Mouse (Mus musculus) heart, adult 2 months (tissue): Measurements from ENCODE around the gene Panx1. TPM values are rescaled to one million over a fixed set of nuclear protein-coding genes. Genes with fewer than 3 reads are reported as not detected.

ENCODE experiments used
- DNase-seq, 2 experiments: peaks; one replicate each; pipeline ENCODE4 v3.0.0; 2021
- H3K27ac ChIP-seq: fragments of 200-600 bp; 2 replicates; pipeline ENCODE4 v1.8.1; 2022
- H3K27me3 ChIP-seq: fragments of 200-500 bp; 2 replicates; pipeline ENCODE4 v1.6.1; 2012; ENCODE audit warnings: mild to moderate bottlenecking, low read length, inconsistent platforms, mixed read lengths; ENCODE audit not compliant: control insufficient read depth, insufficient read depth
- H3K36me3 ChIP-seq: fragments of 200-500 bp; 2 replicates; pipeline ENCODE4 v1.6.1; 2012; ENCODE audit warnings: low read length, inconsistent platforms; ENCODE audit not compliant: control insufficient read depth, insufficient read depth
- H3K4me1 ChIP-seq: fragments of 200-500 bp; 2 replicates; pipeline ENCODE4 v1.6.1; 2011; ENCODE audit warnings: low read length; ENCODE audit not compliant: control insufficient read depth, insufficient read depth
- H3K4me3 ChIP-seq: fragments of 200-600 bp; 2 replicates; pipeline ENCODE4 v1.8.1; 2022
- H3K79me2 ChIP-seq: fragments of 200-500 bp; replicated peaks from 2 replicates; pipeline ENCODE4 v1.6.1; 2012; ENCODE audit warnings: mild to moderate bottlenecking, inconsistent platforms, low read length, moderate library complexity, mixed read lengths; ENCODE audit not compliant: control insufficient read depth, insufficient read depth
- H3K9ac ChIP-seq: fragments of 200-500 bp; 2 replicates; pipeline ENCODE4 v1.6.1; 2012; ENCODE audit warnings: low read depth, mild to moderate bottlenecking, control low read depth, inconsistent platforms, low read length, mixed read lengths
- CTCF ChIP-seq: fragments of 200-600 bp; IDR thresholded peaks from 2 replicates; pipeline ENCODE4 v1.8.1; 2022; ENCODE audit warnings: antibody characterized with exemption, mild to moderate bottlenecking, moderate library complexity
- EP300 ChIP-seq: fragments of 200-500 bp; IDR thresholded peaks from 2 replicates; pipeline ENCODE4 v1.6.1; 2011; ENCODE audit warnings: low read depth, low read length, control low read depth; ENCODE audit not compliant: insufficient read depth
- POLR2A ChIP-seq: fragments of 200-500 bp; IDR thresholded peaks from 2 replicates; pipeline ENCODE4 v1.6.1; 2011; ENCODE audit warnings: mild to moderate bottlenecking, low read depth, low read length, control low read depth; ENCODE audit not compliant: insufficient read depth
- WGBS: fragments of 180-500 bp; shearing (Covaris S2); methylation state at CpG from one replicate; pipeline ENCODE4 v1.1.7; 2018; 5-methylcytosine and 5-hydroxymethylcytosine counted together
- intact Hi-C: fragments of 180-260 bp; cut with DNase I; formaldehyde crosslinking; loops from one replicate; pipeline ENCODE4 v1.15.1; 2025
- polyA plus RNA-seq: library from polyadenylated mRNA; depleted of rRNA; stranded (reverse); fragments of >200 nt; gene quantifications from 2 replicates; pipeline ENCODE4 v1.2.3, GENCODE M21; 2012
- total RNA-seq, 2 experiments: library from RNA; stranded (reverse); gene quantifications; 2 replicates each; pipeline ENCODE4 v1.2.3; 2021

Panx1 gene
- total and polyA plus RNA-seq, 3 experiments = 3.8 to 6.0 (median 4.5) TPM

- Histone ChIP-seq H3K79me2 (no peaks in the 10 kb centered on the region), H3K36me3 (no peaks in the 10 kb centered on the region), H3K9ac (no peak overlapping the region), H3K27ac (no peak overlapping the region), H3K4me3 (no peak overlapping the region), H3K4me1 (no peaks in the 10 kb centered on the region), H3K27me3 (no peaks in the 10 kb centered on the region)
- DNase-seq = no peak
- TF ChIP-seq CTCF (no peak), EP300 (no peak), POLR2A (no peak)
- 66% methylated on average over 10 of the region's 10 CpGs for WGBS
- intact Hi-C loops = no loop called here
These were observed 41.5 kb downstream of the Panx1 start for GRCm38 (mm10) chr9:15003676-15004297.

GRCm38 (mm10) chr9:15002995-15003613 is 42.2 kb downstream of the Panx1 start:
- Histone ChIP-seq H3K27me3 (no peaks in the 10 kb centered on the region), H3K9ac (no peak overlapping the region), H3K79me2 (no peaks in the 10 kb centered on the region), H3K4me3 (no peak overlapping the region), H3K36me3 (no peaks in the 10 kb centered on the region), H3K4me1 (no peaks in the 10 kb centered on the region), H3K27ac (no peak overlapping the region)
- WGBS = 73% methylated on average over 6 of the region's 6 CpGs
- no peak for TF ChIP-seq CTCF
- no peak for TF ChIP-seq POLR2A
- no peak for TF ChIP-seq EP300
- no peak for DNase-seq
- intact Hi-C loops = no loop called here

GRCm38 (mm10) chr9:14998790-14999189 is 46.5 kb downstream of the Panx1 start:
- intact Hi-C loops = no loop called here
- Histone ChIP-seq H3K9ac (no peak overlapping the region), H3K27me3 (0 out of 2 replicates have a peak, but pooled peaks cover 1% of the 10 kb centered on the region), H3K36me3 (no peaks in the 10 kb centered on the region), H3K4me1 (no peaks in the 10 kb centered on the region), H3K79me2 (no peaks in the 10 kb centered on the region), H3K4me3 (no peak overlapping the region), H3K27ac (no peak overlapping the region)
- DNase-seq = no peak
- TF ChIP-seq POLR2A (no peak), EP300 (no peak), CTCF (no peak)
- WGBS = 83% methylated on average over 9 of the region's 9 CpGs

- H3K36me3 ChIP-seq = no peaks in the 10 kb centered on the region
- H3K4me3 ChIP-seq = no peak overlapping the region
- H3K9ac ChIP-seq = no peak overlapping the region
- intact Hi-C loops = no loop called here
- H3K27ac ChIP-seq = no peak overlapping the region
- no peak for TF ChIP-seq EP300
- no peak for TF ChIP-seq CTCF
- no peak for TF ChIP-seq POLR2A
- H3K79me2 ChIP-seq = no peaks in the 10 kb centered on the region
- 0 out of 2 replicates have a peak, but pooled peaks cover 1% of the 10 kb centered on the region for H3K27me3 ChIP-seq
- 70% methylated on average over 11 of the region's 11 CpGs for WGBS
- H3K4me1 ChIP-seq = no peaks in the 10 kb centered on the region
- no peak for DNase-seq
These were observed 47.8 kb downstream of the Panx1 start for GRCm38 (mm10) chr9:14997271-14998055.

GRCm38 (mm10) chr9:14995525-14995924 is 49.8 kb downstream of the Panx1 start:
- 42% methylated on average over 1 of the region's 1 CpGs for WGBS

More at GRCm38 (mm10) chr9:14995525-14995924, 49.8 kb downstream of the Panx1 start:
- H3K27me3 ChIP-seq = 0 out of 2 replicates have a peak, but pooled peaks cover 1% of the 10 kb centered on the region
- no peak overlapping the region for H3K9ac ChIP-seq
- H3K79me2 ChIP-seq = no peaks in the 10 kb centered on the region
- intact Hi-C loops = no loop called here
- no peak for TF ChIP-seq CTCF
- no peak for TF ChIP-seq EP300
- no peak for TF ChIP-seq POLR2A
- no peak for DNase-seq
- no peak overlapping the region for H3K4me3 ChIP-seq
- no peaks in the 10 kb centered on the region for H3K4me1 ChIP-seq
- H3K27ac ChIP-seq = no peak overlapping the region
- H3K36me3 ChIP-seq = no peaks in the 10 kb centered on the region
